Mouse (Mus musculus): ENCODE measurements at regions not wholly inside any gene's neighbourhood (a gene's known extent, or its start where the extent isn't known, plus 50 kb on each side); places are given as distances from the start of the nearest gene placed in this dataset.

- no peak for DNase-seq
Observed at GRCm38 (mm10) chr12:52368034-52368433, 135.7 kb upstream of the Arhgap5 start.

GRCm38 (mm10) chr12:52368466-52368865, 135.3 kb upstream of the Arhgap5 start:
- no peak for DNase-seq

- DNase-seq, result no peak
Observed at GRCm38 (mm10) chr12:52370153-52370710, 133.5 kb upstream of the Arhgap5 start.

GRCm38 (mm10) chr12:52375116-52375515, 128.7 kb upstream of the Arhgap5 start:
- no peak for DNase-seq

GRCm38 (mm10) chr12:52376692-52377462, 126.9 kb upstream of the Arhgap5 start:
- DNase-seq, result no peak

GRCm38 (mm10) chr12:52377463-52377848, 126.3 kb upstream of the Arhgap5 start:
- no peak for DNase-seq

GRCm38 (mm10) chr12:52379245-52379644, 124.5 kb upstream of the Arhgap5 start:
- no peak for DNase-seq

- DNase-seq, result no peak
Observed at GRCm38 (mm10) chr12:52379960-52380359, 123.8 kb upstream of the Arhgap5 start.

- peak; percentile 46 for DNase-seq
Observed at GRCm38 (mm10) chr12:52381161-52381967, 122.4 kb upstream of the Arhgap5 start.

GRCm38 (mm10) chr12:52381968-52382325, 121.8 kb upstream of the Arhgap5 start:
- DNase-seq, result no peak

- peak; percentile 44 for DNase-seq
Observed at GRCm38 (mm10) chr12:52382832-52383580, 120.8 kb upstream of the Arhgap5 start.

- DNase-seq, result no peak
Observed at GRCm38 (mm10) chr12:52389552-52389951, 114.2 kb upstream of the Arhgap5 start.

- DNase-seq, result no peak
Observed at GRCm38 (mm10) chr12:52390242-52390641, 113.5 kb upstream of the Arhgap5 start.

- DNase-seq, result no peak
Observed at GRCm38 (mm10) chr12:52392636-52393035, 111.1 kb upstream of the Arhgap5 start.

- DNase-seq, result no peak
Observed at GRCm38 (mm10) chr12:52393981-52394718, 109.6 kb upstream of the Arhgap5 start.

- no peak for DNase-seq
Observed at GRCm38 (mm10) chr12:52394719-52395062, 109.1 kb upstream of the Arhgap5 start.

GRCm38 (mm10) chr12:52395111-52395510, 108.7 kb upstream of the Arhgap5 start:
- no peak for DNase-seq

GRCm38 (mm10) chr12:52396178-52396841, 107.5 kb upstream of the Arhgap5 start:
- DNase-seq, result peak; percentile 12

- DNase-seq, result no peak
Observed at GRCm38 (mm10) chr12:52397718-52398510, 105.9 kb upstream of the Arhgap5 start.

GRCm38 (mm10) chr12:52398511-52398975, 105.2 kb upstream of the Arhgap5 start:
- no peak for DNase-seq

- no peak for DNase-seq
Observed at GRCm38 (mm10) chr12:52400099-52400498, 103.7 kb upstream of the Arhgap5 start.

All from liver (tissue).